Mouse (Mus musculus) brain, embryonic 14.5 days (tissue): Measurements from ENCODE around the gene Kirrel2.

Experiments used
- CTCF ChIP-seq: fragments of 200-500 bp; IDR thresholded peaks from 2 replicates; pipeline ENCODE4 v1.5.1; 2012; ENCODE audit warnings: inconsistent platforms, mild to moderate bottlenecking, moderate library complexity, borderline replicate concordance; ENCODE audit not compliant: insufficient read depth, insufficient read length; ENCODE audit errors: extremely low read depth
- POLR2A ChIP-seq: fragments of 200-500 bp; IDR thresholded peaks from 2 replicates; pipeline ENCODE4 v1.6.1; 2012; ENCODE audit warnings: mild to moderate bottlenecking, inconsistent platforms, borderline replicate concordance; ENCODE audit not compliant: poor library complexity, insufficient read depth, insufficient read length, severe bottlenecking; ENCODE audit errors: extremely low read depth

DNA sequence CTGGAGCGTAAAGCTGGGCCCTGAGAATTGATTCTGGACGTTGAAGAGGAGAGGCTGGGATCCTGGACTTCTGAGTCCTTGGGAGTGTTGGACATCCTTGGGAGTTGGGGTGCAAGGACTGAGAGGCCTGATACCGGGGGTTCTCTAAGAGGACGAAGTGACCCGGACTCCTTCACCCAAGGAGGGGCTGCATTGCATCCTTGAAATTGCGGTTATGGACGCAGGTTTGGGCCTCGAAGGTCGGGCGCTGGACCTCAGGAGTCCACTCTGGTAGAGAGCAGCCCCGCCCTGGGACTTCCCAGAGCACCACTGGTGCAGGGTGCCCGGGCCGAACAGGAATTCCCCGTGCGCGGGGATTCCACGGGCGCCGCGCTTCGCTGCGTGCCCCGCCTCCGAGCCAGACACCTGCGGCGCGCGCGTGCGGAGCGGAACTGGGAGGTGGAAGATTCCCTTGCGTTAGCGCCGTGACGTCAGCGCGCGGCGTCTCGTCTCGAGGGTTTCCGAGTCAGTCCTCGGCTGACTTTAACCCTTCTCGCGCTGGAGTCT lies 35.5 kb downstream of the Kirrel2 start:
- TF ChIP-seq POLR2A (0 out of 2 replicates have a peak, but pooled peaks have one; percentile 44), CTCF (no peak)
